ENCODE assay signal across 10 mouse cellular contexts in genomic region chr9:100470936-100471604, GRCm38 (mm10). TPM values are rescaled to one million over a fixed set of nuclear protein-coding genes. Genes with fewer than 3 reads are reported as not detected.
DNase-seq lines count a peak whose midpoint lies in the region; ATAC-seq and TF ChIP-seq lines count a peak whose summit lies in the region.
"Had no signal": no experiment of that assay in that cellular context is flagged by ENCODE, and none has a peak within 500 bp of the region (broad histone marks: within the 10 kb centered on the region; RNA-seq: fewer than 3 reads in every experiment).

No protein-coding gene starts in this region.

- no peak overlapping the region for H3K4me3 ChIP-seq in hindbrain, embryonic 15.5 days
- H3K4me3 ChIP-seq in hindbrain, embryonic 11.5 days (ENCODE audit: low read depth, low read length): no peak overlapping the region
- no peak overlapping the region for H3K4me3 ChIP-seq in limb, embryonic 14.5 days (replicated peaks; ENCODE audit: low read length)
- H3K4me3 ChIP-seq: embryonic facial prominence, embryonic 12.5 days; megakaryocyte, embryonic 14.5 days had no signal

- no peak for DNase-seq in hindbrain, embryonic 11.5 days (ENCODE audit: low spot score)
- peak; percentile 97 for DNase-seq in cerebellum, adult 11 months
- DNase-seq in gastrocnemius, postnatal 4 days (ENCODE audit: low spot score in 2 of 2): peak; percentile 52 to 78
- peak; percentile 49 for DNase-seq in limb, embryonic 14.5 days (ENCODE audit: low spot score)
- DNase-seq in thymus, postnatal 36 days: no peak
- no peak for DNase-seq in right cerebral cortex, postnatal 36 days (ENCODE audit: low spot score in 2 of 2)
- DNase-seq in T-cell, adult 2 months (ENCODE audit: low spot score): no peak

- H3K9ac ChIP-seq in hindbrain, embryonic 15.5 days: no peak overlapping the region
- no peak overlapping the region for H3K9ac ChIP-seq in hindbrain, embryonic 11.5 days (ENCODE audit: low read depth, low read length)
- no peak overlapping the region for H3K9ac ChIP-seq in limb, embryonic 14.5 days (ENCODE audit: low read depth, low read length, severe bottlenecking)
- H3K9ac ChIP-seq: embryonic facial prominence, embryonic 12.5 days had no signal

- H3K27ac ChIP-seq in hindbrain, embryonic 15.5 days (replicated peaks): no peak overlapping the region
- H3K27ac ChIP-seq in hindbrain, embryonic 11.5 days (ENCODE audit: low read depth, low read length): no peak overlapping the region
- no peak overlapping the region for H3K27ac ChIP-seq in limb, embryonic 14.5 days (replicated peaks; ENCODE audit: low read depth, low read length)
- H3K27ac ChIP-seq: embryonic facial prominence, embryonic 12.5 days had no signal

- no peaks in the 10 kb centered on the region for H3K27me3 ChIP-seq in hindbrain, embryonic 15.5 days
- H3K27me3 ChIP-seq in hindbrain, embryonic 11.5 days (ENCODE audit: control insufficient read depth, insufficient read depth, low read length): no peaks in the 10 kb centered on the region
- no peaks in the 10 kb centered on the region for H3K27me3 ChIP-seq in limb, embryonic 14.5 days (ENCODE audit: control insufficient read depth, insufficient read depth, low read length)
- H3K27me3 ChIP-seq: embryonic facial prominence, embryonic 12.5 days; megakaryocyte, embryonic 14.5 days had no signal

- H3K4me1 ChIP-seq in hindbrain, embryonic 15.5 days (replicated peaks): 0 out of 2 replicates have a peak, but pooled peaks cover 3% of the 10 kb centered on the region
- no peaks in the 10 kb centered on the region for H3K4me1 ChIP-seq in hindbrain, embryonic 11.5 days (replicated peaks; ENCODE audit: control insufficient read depth, insufficient read depth, low read length)
- peaks cover 5% of the 10 kb centered on the region; the same call in 1 of the 2 replicates for H3K4me1 ChIP-seq in limb, embryonic 14.5 days (ENCODE audit: control insufficient read depth, insufficient read depth, low read length)
- H3K4me1 ChIP-seq: embryonic facial prominence, embryonic 12.5 days; megakaryocyte, embryonic 14.5 days had no signal

- no peak for TF ChIP-seq POLR2A in limb, embryonic 14.5 days (IDR thresholded peaks at IDR 0.05; ENCODE audit: borderline replicate concordance, extremely low read depth, insufficient read depth, insufficient read length)

- WGBS in hindbrain, embryonic 15.5 days: 57% methylated on average over 8 of the region's 8 CpGs
- 74% methylated on average over 8 of the region's 8 CpGs for WGBS in hindbrain, embryonic 11.5 days
- WGBS in limb, embryonic 14.5 days: 47% methylated on average over 8 of the region's 8 CpGs

- H3K9me3 ChIP-seq in hindbrain, embryonic 15.5 days: no peaks in the 10 kb centered on the region
- no peaks in the 10 kb centered on the region for H3K9me3 ChIP-seq in hindbrain, embryonic 11.5 days (ENCODE audit: control insufficient read depth, low read length)
- H3K9me3 ChIP-seq in limb, embryonic 14.5 days (ENCODE audit: control insufficient read depth, low read length): no peaks in the 10 kb centered on the region
- H3K9me3 ChIP-seq: embryonic facial prominence, embryonic 12.5 days had no signal

- peak; percentile 45; the same call in 1 of the 2 replicates for ATAC-seq in hindbrain, embryonic 15.5 days (ENCODE audit: low FRiP score, low read depth)
- no peak for ATAC-seq in hindbrain, embryonic 11.5 days (ENCODE audit: low FRiP score)
- ATAC-seq in limb, embryonic 14.5 days (ENCODE audit: low FRiP score, low read depth): peak; percentile 41

- no peaks in the 10 kb centered on the region for H3K36me3 ChIP-seq in hindbrain, embryonic 15.5 days
- no peaks in the 10 kb centered on the region for H3K36me3 ChIP-seq in hindbrain, embryonic 11.5 days (ENCODE audit: control insufficient read depth, insufficient read depth, low read length)
- H3K36me3 ChIP-seq in limb, embryonic 14.5 days (ENCODE audit: control insufficient read depth, insufficient read depth, low read length): 0 out of 2 replicates have a peak, but pooled peaks cover 4% of the 10 kb centered on the region

- H3K4me2 ChIP-seq in hindbrain, embryonic 15.5 days: no peak overlapping the region
- no peak overlapping the region for H3K4me2 ChIP-seq in hindbrain, embryonic 11.5 days (replicated peaks; ENCODE audit: low read depth, low read length)
- no peak overlapping the region for H3K4me2 ChIP-seq in limb, embryonic 14.5 days (replicated peaks; ENCODE audit: low read depth, low read length, severe bottlenecking)
- H3K4me2 ChIP-seq: embryonic facial prominence, embryonic 12.5 days had no signal

RNA-seq across cellular contexts. Expression of gene Il20rb, which starts 15.5 kb away (rescaled TPM):
- 0.75 and 0.84 TPM in 2 replicates for polyA plus RNA-seq in hindbrain, embryonic 15.5 days (2015; fragmentation: Nextera tagmentation; extraction: Ambion mirVana)
- 0.77 and 0.94 TPM in 2 replicates for polyA plus RNA-seq in hindbrain, embryonic 11.5 days (2014; fragmentation: Nextera tagmentation; extraction: Ambion mirVana)
- 1 to 10 TPM; 4.8 to 5.4 TPM for total RNA-seq in gastrocnemius, postnatal 4 days (2021)
- polyA plus RNA-seq in limb, embryonic 14.5 days (2012; rRNA removed): 3.8 and 4.0 TPM in 2 replicates
- polyA plus RNA-seq in limb, embryonic 14.5 days (2014; fragmentation: Nextera tagmentation; extraction: Ambion mirVana): 2.6 and 4.5 TPM in 2 replicates

Comparison
In these comparisons a context has a peak if more than half of its experiments do, and no peak if none do; other contexts are left out.
1. DNase-seq: peak in cerebellum, adult 11 months (single experiment), gastrocnemius, postnatal 4 days (2 of 2) and limb, embryonic 14.5 days (single experiment); none in hindbrain, embryonic 11.5 days (single experiment), thymus, postnatal 36 days (0 of 2), right cerebral cortex, postnatal 36 days (0 of 2) and T-cell, adult 2 months (single experiment).